Mouse (Mus musculus): Measurements from ENCODE around the gene Adgrb2. TPM values are rescaled to one million over a fixed set of nuclear protein-coding genes. Genes with fewer than 3 reads are reported as not detected.

The Adgrb2 gene
- polyA plus RNA-seq, 1 experiment from 2014 or later: 0.22 TPM

DNA sequence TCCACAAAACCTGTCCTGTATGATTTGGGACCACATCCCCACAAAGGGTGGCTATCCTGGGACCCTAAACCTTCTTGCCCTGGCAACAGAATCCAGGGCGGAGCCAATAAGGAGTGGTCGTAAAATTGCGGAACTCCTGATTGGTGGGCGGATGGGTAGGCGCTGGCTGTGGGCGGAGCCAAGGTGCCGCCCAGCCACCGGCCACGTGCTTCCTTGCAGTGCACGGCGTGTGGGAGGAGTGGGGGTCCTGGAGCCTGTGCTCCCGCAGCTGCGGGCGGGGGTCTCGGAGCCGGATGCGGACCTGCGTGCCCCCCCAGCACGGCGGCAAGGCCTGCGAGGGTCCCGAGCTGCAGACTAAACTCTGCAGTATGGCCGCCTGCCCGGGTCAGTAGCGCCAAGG lies 21.9 kb downstream of the Adgrb2 start:
- Histone ChIP-seq H3K27ac (replicated peaks) (no peak overlapping the region), H3K9me3 (replicated peaks) (no peaks in the 10 kb centered on the region), H3K4me2 (peak overlapping the region; percentile 52), H3K36me3 (replicated peaks) (no peaks in the 10 kb centered on the region), H3K27me3 (peaks cover 72% of the 10 kb centered on the region), H3K9ac (no peak overlapping the region), H3K4me1 (replicated peaks) (0 out of 2 replicates have a peak, but pooled peaks cover 4% of the 10 kb centered on the region), H3K4me3 (replicated peaks) (no peak overlapping the region)
- WGBS (ENCODE audit: insufficient replicate concordance): 10% methylated on average over 25 of the region's 25 CpGs
- no peak for ATAC-seq (ENCODE audit: insufficient read depth)

DNA sequence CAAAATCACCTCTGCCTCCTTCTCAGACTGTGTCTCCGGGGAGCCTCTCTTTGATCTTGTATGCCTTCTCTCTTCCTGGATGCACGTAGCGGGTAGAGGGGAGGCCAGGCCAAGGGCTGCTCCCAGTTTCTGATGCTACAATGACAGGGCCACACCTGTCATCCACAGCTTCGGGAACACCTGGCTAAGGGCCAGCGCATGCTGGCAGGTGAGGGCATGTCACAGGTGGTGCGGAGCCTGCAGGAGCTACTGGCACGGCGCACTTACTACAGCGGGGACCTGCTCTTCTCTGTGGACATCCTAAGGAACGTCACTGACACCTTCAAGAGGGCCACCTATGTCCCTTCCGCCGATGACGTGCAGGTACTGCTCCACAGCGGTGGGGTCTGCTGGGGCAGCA lies 24.4 kb downstream of the Adgrb2 start:
- Histone ChIP-seq H3K4me1 (replicated peaks) (0 out of 2 replicates have a peak, but pooled peaks cover 4% of the 10 kb centered on the region), H3K4me3 (replicated peaks) (no peak overlapping the region), H3K27me3 (peaks cover 66% of the 10 kb centered on the region), H3K9me3 (replicated peaks) (no peaks in the 10 kb centered on the region), H3K4me2 (no peak overlapping the region), H3K9ac (no peak overlapping the region), H3K27ac (replicated peaks) (no peak overlapping the region), H3K36me3 (replicated peaks) (no peaks in the 10 kb centered on the region)
- WGBS (ENCODE audit: insufficient replicate concordance): 52% methylated on average over 14 of the region's 14 CpGs
- ATAC-seq (ENCODE audit: insufficient read depth): no peak

DNA sequence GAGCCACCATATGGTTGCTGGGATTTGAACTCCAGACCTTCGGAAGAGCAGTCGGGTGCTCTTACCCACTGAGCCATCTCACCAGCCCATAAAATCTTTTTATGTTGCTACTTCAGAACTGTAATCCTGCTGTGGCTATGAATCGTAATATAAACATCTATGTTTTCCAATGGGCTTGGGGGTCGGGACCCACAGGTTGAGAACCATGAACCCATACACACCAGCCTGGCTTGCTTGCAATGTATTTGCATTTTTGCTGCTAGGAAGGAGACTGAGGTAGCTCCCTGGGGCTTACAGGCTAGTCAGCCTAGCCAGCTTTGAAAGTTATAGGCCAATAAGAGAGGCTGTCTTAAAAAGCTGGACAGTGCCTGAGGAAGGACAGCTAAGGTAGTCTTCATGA lies 26.1 kb downstream of the Adgrb2 start:
- H3K27ac ChIP-seq (replicated peaks): no peak overlapping the region
- 71% methylated on average over 4 of the region's 4 CpGs for WGBS (ENCODE audit: insufficient replicate concordance)
- H3K27me3 ChIP-seq: peaks cover 62% of the 10 kb centered on the region

DNA sequence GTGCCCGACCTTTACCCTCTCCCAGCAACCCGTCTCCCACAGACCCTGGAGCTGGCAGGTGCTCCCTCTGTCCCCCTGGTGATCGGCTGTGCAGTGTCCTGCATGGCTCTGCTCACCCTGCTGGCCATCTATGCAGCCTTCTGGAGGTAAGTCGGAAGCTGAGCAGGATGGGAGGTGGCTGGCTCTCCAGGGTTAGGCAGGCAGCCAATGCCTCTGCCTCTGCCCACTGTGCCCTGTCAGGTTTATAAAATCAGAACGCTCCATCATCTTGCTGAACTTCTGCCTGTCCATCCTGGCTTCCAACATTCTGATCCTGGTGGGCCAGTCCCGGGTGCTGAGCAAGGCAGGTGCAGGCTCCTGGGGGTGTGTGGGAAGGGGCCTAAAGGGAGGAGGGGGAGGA lies 27.6 kb downstream of the Adgrb2 start:
- H3K27ac ChIP-seq (replicated peaks): no peak overlapping the region
- no peaks in the 10 kb centered on the region for H3K9me3 ChIP-seq (replicated peaks)
- ATAC-seq (ENCODE audit: insufficient read depth): no peak
- no peaks in the 10 kb centered on the region for H3K4me1 ChIP-seq (replicated peaks)
- no peak overlapping the region for H3K9ac ChIP-seq
- H3K4me3 ChIP-seq (replicated peaks): no peak overlapping the region
- no peak overlapping the region for H3K4me2 ChIP-seq
- WGBS (ENCODE audit: insufficient replicate concordance): 41% methylated on average over 6 of the region's 6 CpGs
- H3K27me3 ChIP-seq: peaks cover 52% of the 10 kb centered on the region
- H3K36me3 ChIP-seq (replicated peaks): no peaks in the 10 kb centered on the region

More for the DNA sequence above, 26.1 kb downstream of the Adgrb2 start:
- 0 out of 2 replicates have a peak, but pooled peaks cover 4% of the 10 kb centered on the region for H3K4me1 ChIP-seq (replicated peaks)
- H3K9ac ChIP-seq: no peak overlapping the region
- H3K36me3 ChIP-seq (replicated peaks): no peaks in the 10 kb centered on the region
- no peak for ATAC-seq (ENCODE audit: insufficient read depth)
- no peaks in the 10 kb centered on the region for H3K9me3 ChIP-seq (replicated peaks)
- H3K4me3 ChIP-seq (replicated peaks): no peak overlapping the region
- H3K4me2 ChIP-seq: no peak overlapping the region

DNA sequence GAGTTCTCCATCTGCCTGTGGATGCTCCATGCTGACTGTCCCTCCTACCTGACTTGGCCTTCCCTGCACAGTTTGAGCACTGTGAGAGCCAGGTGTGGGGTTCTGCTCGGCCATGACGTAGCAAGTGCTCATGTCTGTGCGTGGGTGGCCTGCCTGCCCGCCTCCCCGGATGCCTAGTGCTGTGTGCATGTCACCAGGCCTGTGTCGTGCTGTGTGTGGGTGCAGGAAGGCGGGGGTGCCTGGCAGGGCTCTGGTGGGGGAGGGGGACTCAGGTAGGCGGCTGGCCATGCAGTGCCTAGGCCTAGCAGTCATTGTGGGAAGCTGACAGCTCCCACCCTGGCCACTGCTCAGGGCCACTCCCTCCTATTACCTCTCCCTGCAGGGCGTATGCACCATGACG lies 28.4 kb downstream of the Adgrb2 start:
- peaks cover 43% of the 10 kb centered on the region for H3K27me3 ChIP-seq
- WGBS (ENCODE audit: insufficient replicate concordance): 46% methylated on average over 10 of the region's 10 CpGs
- ATAC-seq (ENCODE audit: insufficient read depth): no peak
- H3K36me3 ChIP-seq (replicated peaks): no peaks in the 10 kb centered on the region
- H3K9ac ChIP-seq: no peak overlapping the region
- H3K4me3 ChIP-seq (replicated peaks): no peak overlapping the region
- H3K9me3 ChIP-seq (replicated peaks): no peaks in the 10 kb centered on the region
- H3K27ac ChIP-seq (replicated peaks): no peak overlapping the region
- no peaks in the 10 kb centered on the region for H3K4me1 ChIP-seq (replicated peaks)
- no peak overlapping the region for H3K4me2 ChIP-seq

DNA sequence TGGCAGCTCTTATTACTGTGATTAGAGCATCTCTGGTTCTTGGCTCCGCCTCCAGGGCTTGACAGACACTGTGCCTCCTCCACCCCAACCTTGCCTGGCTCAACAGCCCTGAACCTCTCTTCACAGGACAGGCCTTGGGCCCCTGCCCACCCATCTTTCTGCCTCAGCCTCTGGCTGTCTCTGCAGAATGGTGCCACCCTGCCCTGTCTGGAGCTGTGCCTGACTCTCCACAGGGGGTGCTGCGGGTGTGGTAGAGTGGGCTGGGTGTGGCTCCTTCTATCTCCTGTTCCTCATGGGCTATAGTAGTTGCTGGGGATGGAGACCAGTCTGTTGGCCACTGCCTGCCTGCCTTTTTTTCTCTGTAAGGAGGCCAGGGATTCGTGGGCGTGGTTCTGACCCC lies 31.3 kb downstream of the Adgrb2 start:
- no peak overlapping the region for H3K9ac ChIP-seq
- H3K4me2 ChIP-seq: no peak overlapping the region
- H3K4me1 ChIP-seq (replicated peaks): no peaks in the 10 kb centered on the region
- WGBS (ENCODE audit: insufficient replicate concordance): 49% methylated on average over 4 of the region's 4 CpGs
- H3K9me3 ChIP-seq (replicated peaks): no peaks in the 10 kb centered on the region
- ATAC-seq (ENCODE audit: insufficient read depth): no peak
- H3K27me3 ChIP-seq: peaks cover 22% of the 10 kb centered on the region
- H3K27ac ChIP-seq (replicated peaks): no peak overlapping the region
- no peak overlapping the region for H3K4me3 ChIP-seq (replicated peaks)
- H3K36me3 ChIP-seq (replicated peaks): no peaks in the 10 kb centered on the region

DNA sequence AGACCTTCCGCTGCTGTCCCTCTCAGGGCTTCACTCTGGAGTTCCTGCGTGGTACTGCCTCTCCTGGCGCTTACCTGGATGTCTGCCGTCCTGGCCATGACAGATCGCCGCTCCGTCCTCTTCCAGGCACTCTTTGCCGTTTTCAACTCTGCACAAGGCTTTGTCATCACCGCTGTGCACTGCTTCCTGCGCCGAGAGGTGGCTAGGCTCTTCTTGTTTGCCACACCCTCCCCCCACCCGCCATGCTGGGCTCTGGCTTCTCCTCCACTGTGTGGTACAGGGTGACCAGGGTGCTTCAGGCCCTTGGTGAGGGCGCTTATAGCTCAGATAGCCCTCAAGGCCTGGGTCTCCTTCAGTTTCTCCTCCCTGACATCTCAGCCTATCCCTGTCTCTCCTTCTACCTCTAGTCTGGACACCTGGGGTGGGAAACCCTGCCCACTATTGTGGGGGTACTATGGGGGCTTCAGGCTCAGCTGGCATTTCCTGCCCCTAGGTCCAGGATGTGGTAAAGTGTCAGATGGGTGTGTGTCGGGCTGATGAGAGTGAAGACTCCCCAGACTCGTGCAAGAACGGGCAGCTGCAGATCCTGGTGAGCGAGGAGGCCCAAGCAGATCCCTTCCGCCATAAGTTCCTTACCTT lies 32.5 kb downstream of the Adgrb2 start:
- WGBS (ENCODE audit: insufficient replicate concordance): 52% methylated on average over 18 of the region's 18 CpGs
- Histone ChIP-seq H3K9me3 (replicated peaks) (no peaks in the 10 kb centered on the region), H3K9ac (no peak overlapping the region), H3K4me2 (no peak overlapping the region), H3K4me3 (replicated peaks) (no peak overlapping the region), H3K4me1 (replicated peaks) (no peaks in the 10 kb centered on the region), H3K27me3 (peaks cover 19% of the 10 kb centered on the region), H3K36me3 (replicated peaks) (no peaks in the 10 kb centered on the region), H3K27ac (replicated peaks) (no peak overlapping the region)
- ATAC-seq (ENCODE audit: insufficient read depth): no peak

DNA sequence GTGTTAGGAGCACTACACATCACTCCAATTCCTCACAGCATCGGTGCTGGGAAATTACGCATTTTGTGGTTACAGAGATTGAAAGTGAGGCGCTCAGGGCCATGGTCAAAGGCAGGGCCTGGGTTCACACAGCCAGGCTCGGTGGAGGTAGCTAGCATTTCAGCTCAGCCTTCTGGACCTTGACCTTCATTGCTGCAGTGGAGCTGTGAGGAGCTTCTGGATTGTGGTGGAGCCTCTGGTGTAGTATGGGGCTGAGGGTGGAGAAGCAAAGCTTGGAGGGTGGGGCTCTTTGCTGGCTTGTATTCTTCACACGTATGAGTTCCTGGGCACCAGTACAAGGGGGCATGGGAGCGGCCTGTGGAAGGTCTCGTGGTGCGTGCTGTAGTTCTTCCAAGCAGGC lies 38.3 kb downstream of the Adgrb2 start:
- no peak overlapping the region for H3K4me2 ChIP-seq
- 61% methylated on average over 8 of the region's 8 CpGs for WGBS (ENCODE audit: insufficient replicate concordance)
- H3K4me3 ChIP-seq (replicated peaks): no peak overlapping the region
- H3K4me1 ChIP-seq (replicated peaks): no peaks in the 10 kb centered on the region
- H3K27me3 ChIP-seq: no peaks in the 10 kb centered on the region; the same call in none of the 2 replicates
- no peaks in the 10 kb centered on the region for H3K9me3 ChIP-seq (replicated peaks)
- H3K9ac ChIP-seq: no peak overlapping the region
- H3K36me3 ChIP-seq (replicated peaks): no peaks in the 10 kb centered on the region
- H3K27ac ChIP-seq (replicated peaks): no peak overlapping the region
- ATAC-seq (ENCODE audit: insufficient read depth): no peak

DNA sequence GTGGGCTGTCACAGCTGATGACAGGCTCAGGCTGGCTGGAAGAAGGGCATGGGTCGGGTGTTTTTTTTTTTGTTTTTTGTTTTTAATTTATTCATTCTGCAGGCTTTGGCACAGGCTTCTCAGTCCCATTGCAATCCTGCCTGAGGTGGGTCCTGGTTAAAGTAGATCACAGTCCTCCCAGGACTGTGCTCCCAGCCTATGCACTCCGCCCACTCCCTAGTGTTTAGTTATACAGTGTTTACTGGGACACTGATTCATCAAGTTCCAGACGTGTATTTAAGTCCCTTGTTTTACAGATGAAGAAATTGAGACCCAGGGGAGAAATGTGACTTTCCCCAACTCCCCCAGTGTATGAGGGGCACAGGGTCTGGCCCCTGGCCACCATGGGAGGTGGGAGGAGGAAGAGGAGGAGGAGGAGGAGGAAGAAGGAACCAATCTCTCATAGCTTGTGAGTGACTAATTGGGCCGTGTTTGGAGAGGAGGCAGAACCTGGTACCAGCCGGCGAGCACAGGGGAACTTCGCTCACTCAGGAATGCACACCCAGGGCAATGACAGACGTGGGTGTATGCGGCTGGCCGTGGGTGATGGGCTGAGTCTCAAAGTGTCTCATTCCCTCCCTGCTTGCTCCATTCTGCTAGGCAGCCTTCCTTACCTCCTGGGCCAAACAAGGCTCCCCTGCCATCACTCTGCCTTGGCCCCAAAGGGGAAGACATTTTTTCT lies 39.0 kb downstream of the Adgrb2 start:
- H3K9ac ChIP-seq: no peak overlapping the region
- H3K4me3 ChIP-seq (replicated peaks): no peak overlapping the region
- H3K4me1 ChIP-seq (replicated peaks): no peaks in the 10 kb centered on the region
- no peaks in the 10 kb centered on the region for H3K36me3 ChIP-seq (replicated peaks)
- H3K9me3 ChIP-seq (replicated peaks): no peaks in the 10 kb centered on the region
- no peak overlapping the region for H3K27ac ChIP-seq (replicated peaks)
- H3K27me3 ChIP-seq: no peaks in the 10 kb centered on the region; the same call in none of the 2 replicates
- H3K4me2 ChIP-seq: no peak overlapping the region
- ATAC-seq (ENCODE audit: insufficient read depth): no peak
- 51% methylated on average over 10 of the region's 10 CpGs for WGBS (ENCODE audit: insufficient replicate concordance)

DNA sequence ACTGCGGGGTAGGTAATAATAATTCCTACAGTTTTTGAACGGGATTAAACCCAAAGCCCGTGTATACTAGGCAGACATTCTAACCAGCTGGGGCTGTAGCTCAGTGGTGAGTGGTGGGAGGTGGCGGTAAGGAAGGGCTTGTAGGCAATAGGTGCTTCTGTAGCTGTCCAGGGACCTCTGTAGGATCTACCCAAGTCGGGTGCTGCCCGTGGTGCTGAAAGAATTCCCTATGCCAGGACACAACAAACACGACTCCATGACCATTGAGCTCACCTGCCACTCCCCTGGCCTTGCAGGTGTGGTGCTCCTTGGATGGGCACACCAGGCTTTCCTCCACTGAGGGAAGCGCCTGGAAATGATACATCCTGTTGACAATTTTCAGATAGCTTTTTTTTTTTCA lies 40.9 kb downstream of the Adgrb2 start:
- 33% methylated on average over 8 of the region's 8 CpGs for WGBS (ENCODE audit: insufficient replicate concordance)
- Histone ChIP-seq H3K9me3 (replicated peaks) (no peaks in the 10 kb centered on the region), H3K27ac (replicated peaks) (no peak overlapping the region), H3K4me3 (replicated peaks) (no peak overlapping the region), H3K4me2 (no peak overlapping the region), H3K27me3 (no peaks in the 10 kb centered on the region; the same call in 1 of the 2 replicates), H3K4me1 (replicated peaks) (no peaks in the 10 kb centered on the region), H3K9ac (no peak overlapping the region), H3K36me3 (replicated peaks) (no peaks in the 10 kb centered on the region)
- no peak for ATAC-seq (ENCODE audit: insufficient read depth)

DNA sequence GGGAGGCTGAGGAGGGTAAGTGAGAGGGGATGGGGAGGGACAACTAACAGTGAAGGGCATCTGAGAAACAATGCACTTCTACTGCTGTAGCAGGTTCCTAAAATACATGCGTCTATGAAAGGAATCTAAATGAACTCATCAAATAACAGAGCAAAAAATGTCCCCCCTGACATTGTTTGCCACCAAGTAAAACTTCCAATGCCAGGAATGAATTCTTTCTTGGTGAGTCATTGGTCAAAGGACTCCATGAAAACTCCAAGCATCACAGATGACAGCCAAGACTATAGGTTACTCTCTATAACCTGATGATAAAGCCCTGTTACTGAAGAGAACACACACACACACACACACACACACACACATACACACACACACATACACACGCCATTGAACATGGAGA lies 46.5 kb downstream of the Adgrb2 start:
- Histone ChIP-seq H3K4me3 (replicated peaks) (no peak overlapping the region), H3K4me2 (no peak overlapping the region), H3K36me3 (replicated peaks) (no peaks in the 10 kb centered on the region), H3K9me3 (replicated peaks) (no peaks in the 10 kb centered on the region), H3K9ac (no peak overlapping the region), H3K27ac (replicated peaks) (no peak overlapping the region), H3K4me1 (replicated peaks) (no peaks in the 10 kb centered on the region), H3K27me3 (peaks cover 30% of the 10 kb centered on the region)
- WGBS (ENCODE audit: insufficient replicate concordance): 48% methylated on average over 2 of the region's 2 CpGs
- ATAC-seq (ENCODE audit: insufficient read depth): no peak

All from liver, embryonic 15.5 days (tissue).